Mouse (Mus musculus): ENCODE measurements around the gene 4931422A03Rik. TPM values are rescaled to one million over a fixed set of nuclear protein-coding genes. Genes with fewer than 3 reads are reported as not detected.

The 4931422A03Rik gene
- polyA plus RNA-seq, 1 experiment from 2014 or later = 1.6 TPM

GRCm38 (mm10) chr2:103936666-103937065 lies 91.5 kb downstream of the 4931422A03Rik start:
- no peak for TF ChIP-seq CTCF (IDR thresholded peaks at IDR 0.05)
- in situ Hi-C loops (cut with MboI; ENCODE audit: low pct_unique_long_range_greater_than_20kb) = no loop called here
- no peak for ATAC-seq
- H3K27me3 ChIP-seq = peaks cover 13% of the 10 kb centered on the region
- POLR2A ChIA-PET = no interaction called here
- CTCF ChIA-PET = no interaction called here
- no peak for DNase-seq (ENCODE audit: low read depth, low spot score)

- ATAC-seq (no peak), DNase-seq (ENCODE audit: low read depth, low spot score) (no peak)
- in situ Hi-C loops (cut with MboI; ENCODE audit: low pct_unique_long_range_greater_than_20kb) = no loop called here
- no peak for TF ChIP-seq CTCF (IDR thresholded peaks at IDR 0.05)
- ChIA-PET POLR2A (no interaction called here), CTCF (no interaction called here)
- H3K27me3 ChIP-seq = peaks cover 16% of the 10 kb centered on the region
Observed at GRCm38 (mm10) chr2:103935691-103936435, 92.3 kb downstream of the 4931422A03Rik start.

GRCm38 (mm10) chr2:103934670-103935069 lies 93.5 kb downstream of the 4931422A03Rik start:
- ChIA-PET POLR2A (no interaction called here), CTCF (no interaction called here)
- DNase-seq (ENCODE audit: low read depth, low spot score) (no peak), ATAC-seq (no peak)
- in situ Hi-C loops (cut with MboI; ENCODE audit: low pct_unique_long_range_greater_than_20kb) = no loop called here
- H3K27me3 ChIP-seq = peaks cover 16% of the 10 kb centered on the region
- TF ChIP-seq CTCF (IDR thresholded peaks at IDR 0.05) = no peak

- in situ Hi-C loops (cut with MboI; ENCODE audit: low pct_unique_long_range_greater_than_20kb) = no loop called here
- no peak for TF ChIP-seq CTCF (IDR thresholded peaks at IDR 0.05)
- POLR2A ChIA-PET = no interaction called here
- DNase-seq (ENCODE audit: low read depth, low spot score) (no peak), ATAC-seq (no peak)
- peaks cover 20% of the 10 kb centered on the region for H3K27me3 ChIP-seq
- CTCF ChIA-PET = no interaction called here
Observed at GRCm38 (mm10) chr2:103934270-103934669, 93.9 kb downstream of the 4931422A03Rik start.

- no peak for TF ChIP-seq CTCF (IDR thresholded peaks at IDR 0.05)
- CTCF ChIA-PET = no interaction called here
- peaks cover 16% of the 10 kb centered on the region for H3K27me3 ChIP-seq
- in situ Hi-C loops (cut with MboI; ENCODE audit: low pct_unique_long_range_greater_than_20kb) = no loop called here
- ATAC-seq (no peak), DNase-seq (ENCODE audit: low read depth, low spot score) (no peak)
- POLR2A ChIA-PET = no interaction called here
Observed at GRCm38 (mm10) chr2:103932480-103932879, 95.7 kb downstream of the 4931422A03Rik start.

GRCm38 (mm10) chr2:103932025-103932424 lies 96.1 kb downstream of the 4931422A03Rik start:
- DNase-seq (ENCODE audit: low read depth, low spot score) = no peak
- no peak for TF ChIP-seq CTCF (IDR thresholded peaks at IDR 0.05)
- ATAC-seq = no peak
- ChIA-PET POLR2A (no interaction called here), CTCF (no interaction called here)
- in situ Hi-C loops (cut with MboI; ENCODE audit: low pct_unique_long_range_greater_than_20kb) = no loop called here
- H3K27me3 ChIP-seq = peaks cover 16% of the 10 kb centered on the region

GRCm38 (mm10) chr2:103931511-103931911 lies 96.7 kb downstream of the 4931422A03Rik start:
- POLR2A ChIA-PET = no interaction called here
- CTCF ChIA-PET = no interaction called here
- no peak for TF ChIP-seq CTCF (IDR thresholded peaks at IDR 0.05)
- in situ Hi-C loops (cut with MboI; ENCODE audit: low pct_unique_long_range_greater_than_20kb) = no loop called here
- ATAC-seq (no peak), DNase-seq (ENCODE audit: low read depth, low spot score) (no peak)
- H3K27me3 ChIP-seq = peaks cover 18% of the 10 kb centered on the region

- DNase-seq (ENCODE audit: low read depth, low spot score) (no peak), ATAC-seq (no peak)
- in situ Hi-C loops (cut with MboI; ENCODE audit: low pct_unique_long_range_greater_than_20kb) = no loop called here
- POLR2A ChIA-PET = no interaction called here
- no peak for TF ChIP-seq CTCF (IDR thresholded peaks at IDR 0.05)
- peaks cover 20% of the 10 kb centered on the region for H3K27me3 ChIP-seq
- CTCF ChIA-PET = no interaction called here
Observed at GRCm38 (mm10) chr2:103930306-103931019, 97.7 kb downstream of the 4931422A03Rik start.

- DNase-seq (ENCODE audit: low read depth, low spot score) = no peak
- POLR2A ChIA-PET = interaction anchor here (1.4 kb wide), 1 partner anchor 14 kb away, joined by 3 read pairs; no protein-coding TSS in a partner anchor
- peaks cover 12% of the 10 kb centered on the region for H3K27me3 ChIP-seq
- in situ Hi-C loops (cut with MboI; ENCODE audit: low pct_unique_long_range_greater_than_20kb) = no loop called here
- ATAC-seq = no peak
- CTCF ChIA-PET = no interaction called here
- no peak for TF ChIP-seq CTCF (IDR thresholded peaks at IDR 0.05)
Observed at GRCm38 (mm10) chr2:103927610-103928145, 100.5 kb downstream of the 4931422A03Rik start.

GRCm38 (mm10) chr2:103926586-103927113 lies 101.5 kb downstream of the 4931422A03Rik start:
- no peak for TF ChIP-seq CTCF (IDR thresholded peaks at IDR 0.05)
- ChIA-PET CTCF (no interaction called here), POLR2A (no interaction called here)
- in situ Hi-C loops (cut with MboI; ENCODE audit: low pct_unique_long_range_greater_than_20kb) = no loop called here
- DNase-seq (ENCODE audit: low read depth, low spot score) (no peak), ATAC-seq (no peak)
- H3K27me3 ChIP-seq = peaks cover 12% of the 10 kb centered on the region

GRCm38 (mm10) chr2:103919488-103919887 lies 108.7 kb downstream of the 4931422A03Rik start:
- ChIA-PET CTCF (no interaction called here), POLR2A (no interaction called here)
- DNase-seq (ENCODE audit: low read depth, low spot score) (no peak), ATAC-seq (no peak)
- TF ChIP-seq CTCF (IDR thresholded peaks at IDR 0.05) = no peak
- in situ Hi-C loops (cut with MboI; ENCODE audit: low pct_unique_long_range_greater_than_20kb) = no loop called here
- H3K27me3 ChIP-seq = peaks cover 3% of the 10 kb centered on the region

Data from Patski (cell line).